Mouse (Mus musculus): ENCODE data around the gene Rpgr. TPM values are rescaled to one million over a fixed set of nuclear protein-coding genes. Genes with fewer than 3 reads are reported as not detected.

Rpgr gene
- polyA plus RNA-seq, 1 experiment from 2014 or later = 8.0 TPM

DNA sequence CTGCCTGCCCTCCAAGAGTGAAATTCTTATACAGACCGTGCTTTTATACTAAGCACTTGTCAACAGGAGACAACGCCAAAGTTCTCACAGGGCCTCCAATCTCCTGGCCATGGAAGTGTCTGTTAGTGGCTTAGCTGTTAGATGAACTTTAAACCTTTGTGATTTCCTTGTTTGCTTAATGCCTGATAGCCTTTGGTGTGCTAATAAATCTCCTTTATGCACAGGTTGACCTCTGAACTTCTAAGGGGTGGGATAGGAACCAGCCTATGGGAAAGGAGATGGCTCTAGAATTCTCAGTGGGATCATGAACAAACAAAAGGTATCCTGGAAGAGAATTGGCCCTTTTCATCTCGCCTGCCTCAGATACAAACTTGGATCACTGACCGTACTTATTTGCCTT lies 22.8 kb upstream of the Rpgr start:
- DNase-seq (ENCODE audit: low spot score) (no peak), ATAC-seq (no peak)
- Histone ChIP-seq H3K9ac (replicated peaks; ENCODE audit: low read depth) (no peak overlapping the region), H3K27me3 (replicated peaks; ENCODE audit: insufficient read depth, low read length) (no peaks in the 10 kb centered on the region), H3K27ac (ENCODE audit: low read length) (no peak overlapping the region), H3K9me3 (ENCODE audit: low read length) (no peaks in the 10 kb centered on the region), H3K4me3 (ENCODE audit: low read depth, low read length) (no peak overlapping the region), H3K36me3 (ENCODE audit: insufficient read depth, low read length) (no peaks in the 10 kb centered on the region), H3K4me1 (ENCODE audit: insufficient read depth, low read depth, low read length) (no peaks in the 10 kb centered on the region), H3K4me2 (replicated peaks; ENCODE audit: low read depth, low read length) (no peak overlapping the region)
- TF ChIP-seq CTCF (IDR thresholded peaks at IDR 0.05) (no peak), EP300 (IDR thresholded peaks at IDR 0.05) (no peak)
- 51% methylated on average over 4 of the region's 4 CpGs for WGBS

DNA sequence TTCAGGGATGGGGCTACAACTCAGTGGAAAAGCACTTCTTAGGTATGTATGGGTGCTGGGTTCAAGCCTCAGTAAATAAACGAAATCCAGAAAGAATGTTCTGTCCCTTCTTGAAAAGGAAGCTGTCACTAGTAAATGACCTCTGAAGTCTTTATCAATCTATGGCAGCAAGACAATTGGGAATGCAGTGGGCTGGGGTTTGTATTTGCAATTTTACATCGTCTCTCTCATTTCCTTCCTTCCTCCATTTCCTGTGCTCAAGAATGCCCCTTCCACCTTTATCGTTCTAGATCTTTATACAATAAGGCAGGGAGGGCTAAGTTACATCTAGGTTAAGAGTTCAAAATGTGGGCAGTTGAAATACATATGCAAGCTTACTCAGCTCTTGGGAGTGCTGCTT lies 17.9 kb upstream of the Rpgr start:
- H3K4me2 ChIP-seq (replicated peaks; ENCODE audit: low read depth, low read length) = no peak overlapping the region
- H3K4me3 ChIP-seq (ENCODE audit: low read depth, low read length) = no peak overlapping the region
- WGBS = 44% methylated on average over 3 of the region's 3 CpGs
- no peaks in the 10 kb centered on the region for H3K36me3 ChIP-seq (ENCODE audit: insufficient read depth, low read length)
- H3K4me1 ChIP-seq (ENCODE audit: insufficient read depth, low read depth, low read length) = no peaks in the 10 kb centered on the region
- no peaks in the 10 kb centered on the region for H3K9me3 ChIP-seq (ENCODE audit: low read length)
- no peak for TF ChIP-seq CTCF (IDR thresholded peaks at IDR 0.05)
- peak; percentile 99 for TF ChIP-seq EP300 (IDR thresholded peaks at IDR 0.05)
- H3K9ac ChIP-seq (replicated peaks; ENCODE audit: low read depth) = no peak overlapping the region
- H3K27ac ChIP-seq (ENCODE audit: low read length) = no peak overlapping the region
- H3K27me3 ChIP-seq (replicated peaks; ENCODE audit: insufficient read depth, low read length) = no peaks in the 10 kb centered on the region
- ATAC-seq = peak; percentile 49
- DNase-seq (ENCODE audit: low spot score) = peak; percentile 30

DNA sequence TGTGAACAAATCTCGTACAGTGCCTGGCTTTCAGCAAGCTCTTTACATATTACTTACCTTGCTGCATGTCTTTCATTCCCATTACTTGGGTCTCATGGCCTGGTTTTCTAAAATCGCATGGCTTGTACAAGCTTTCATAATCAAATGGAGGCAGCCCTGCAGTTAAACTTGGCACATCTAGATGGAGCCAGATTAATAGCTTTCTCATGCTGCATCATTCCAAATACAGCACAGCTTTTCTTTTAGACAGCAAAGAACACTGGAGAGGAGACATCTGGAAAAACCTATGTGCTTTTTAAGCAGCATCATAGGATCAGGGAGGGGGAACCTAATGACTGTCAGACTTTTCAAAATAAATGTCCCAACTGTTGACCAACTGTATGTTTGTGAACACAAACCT lies 16.3 kb upstream of the Rpgr start:
- no peaks in the 10 kb centered on the region for H3K4me1 ChIP-seq (ENCODE audit: insufficient read depth, low read depth, low read length)
- TF ChIP-seq CTCF (IDR thresholded peaks at IDR 0.05) = peak; percentile 50
- 0 out of 2 replicates have a peak, but pooled peaks have one; percentile 16 for TF ChIP-seq EP300 (IDR thresholded peaks at IDR 0.05)
- H3K36me3 ChIP-seq (ENCODE audit: insufficient read depth, low read length) = no peaks in the 10 kb centered on the region
- H3K9ac ChIP-seq (replicated peaks; ENCODE audit: low read depth) = no peak overlapping the region
- no peaks in the 10 kb centered on the region for H3K9me3 ChIP-seq (ENCODE audit: low read length)
- WGBS = 56% methylated on average over 2 of the region's 2 CpGs
- no peak overlapping the region for H3K4me2 ChIP-seq (replicated peaks; ENCODE audit: low read depth, low read length)
- ATAC-seq (no peak), DNase-seq (ENCODE audit: low spot score) (peak; percentile 33)
- H3K27me3 ChIP-seq (replicated peaks; ENCODE audit: insufficient read depth, low read length) = no peaks in the 10 kb centered on the region
- no peak overlapping the region for H3K4me3 ChIP-seq (ENCODE audit: low read depth, low read length)
- H3K27ac ChIP-seq (ENCODE audit: low read length) = no peak overlapping the region

DNA sequence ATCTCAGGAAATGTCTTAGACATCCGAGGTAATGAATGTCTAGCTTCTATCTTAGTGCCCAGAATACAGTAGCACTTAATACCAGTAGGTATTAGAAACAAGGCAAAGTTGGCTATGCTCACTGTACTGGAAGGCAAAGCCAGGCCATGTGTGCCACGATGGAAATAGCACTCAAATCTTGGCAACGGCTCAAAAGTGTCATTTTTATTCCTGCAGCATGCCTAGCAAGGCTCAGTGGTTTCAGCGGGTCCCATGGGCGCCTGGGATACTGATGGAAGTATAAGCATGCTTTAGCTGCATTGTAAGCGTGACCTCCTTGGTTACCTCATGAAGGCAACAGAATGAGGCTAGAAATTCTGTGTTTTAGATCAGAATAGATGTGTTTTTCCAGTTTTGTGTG lies 2.6 kb upstream of the Rpgr start:
- no peaks in the 10 kb centered on the region for H3K27me3 ChIP-seq (replicated peaks; ENCODE audit: insufficient read depth, low read length)
- H3K36me3 ChIP-seq (ENCODE audit: insufficient read depth, low read length) = no peaks in the 10 kb centered on the region
- ATAC-seq (no peak), DNase-seq (ENCODE audit: low spot score) (no peak)
- no peak overlapping the region for H3K27ac ChIP-seq (ENCODE audit: low read length)
- no peak for TF ChIP-seq EP300 (IDR thresholded peaks at IDR 0.05)
- TF ChIP-seq CTCF (IDR thresholded peaks at IDR 0.05) = no peak
- no peak overlapping the region for H3K9ac ChIP-seq (replicated peaks; ENCODE audit: low read depth)
- 55% methylated on average over 6 of the region's 6 CpGs for WGBS
- H3K4me3 ChIP-seq (ENCODE audit: low read depth, low read length) = no peak overlapping the region
- H3K4me2 ChIP-seq (replicated peaks; ENCODE audit: low read depth, low read length) = no peak overlapping the region
- H3K9me3 ChIP-seq (ENCODE audit: low read length) = no peaks in the 10 kb centered on the region
- H3K4me1 ChIP-seq (ENCODE audit: insufficient read depth, low read depth, low read length) = no peaks in the 10 kb centered on the region

DNA sequence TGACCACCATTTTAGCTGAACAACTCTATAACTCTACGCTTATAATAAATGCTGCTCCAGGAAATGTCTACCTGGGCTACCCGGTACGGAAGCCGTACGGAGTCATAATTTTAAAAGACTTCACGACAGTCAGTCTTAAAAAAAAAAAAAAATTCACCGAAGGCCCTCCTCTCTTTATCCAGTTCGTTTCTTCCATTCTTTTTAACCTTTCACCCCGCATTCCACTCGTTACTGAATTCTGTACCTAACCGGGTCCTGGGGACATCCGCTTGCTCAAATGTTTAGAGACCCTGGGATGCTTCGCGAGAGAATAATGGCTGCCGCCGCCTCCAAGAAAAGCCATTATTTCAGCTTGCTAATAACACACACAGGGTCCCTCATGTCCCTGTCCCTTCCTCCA lies 748 bp downstream of the Rpgr start:
- WGBS = 14% methylated on average over 16 of the region's 16 CpGs
- peak overlapping the region; percentile 68 for H3K9ac ChIP-seq (replicated peaks; ENCODE audit: low read depth)
- no peak for TF ChIP-seq EP300 (IDR thresholded peaks at IDR 0.05)
- H3K36me3 ChIP-seq (ENCODE audit: insufficient read depth, low read length) = no peaks in the 10 kb centered on the region
- H3K4me2 ChIP-seq (replicated peaks; ENCODE audit: low read depth, low read length) = peak overlapping the region; percentile 42
- H3K27me3 ChIP-seq (replicated peaks; ENCODE audit: insufficient read depth, low read length) = no peaks in the 10 kb centered on the region
- ATAC-seq = peak; percentile 10
- DNase-seq (ENCODE audit: low spot score) = peak; percentile 68
- H3K4me1 ChIP-seq (ENCODE audit: insufficient read depth, low read depth, low read length) = no peaks in the 10 kb centered on the region
- H3K27ac ChIP-seq (ENCODE audit: low read length) = peak overlapping the region; percentile 91
- peak overlapping the region; percentile 50 for H3K4me3 ChIP-seq (ENCODE audit: low read depth, low read length)
- H3K9me3 ChIP-seq (ENCODE audit: low read length) = no peaks in the 10 kb centered on the region

DNA sequence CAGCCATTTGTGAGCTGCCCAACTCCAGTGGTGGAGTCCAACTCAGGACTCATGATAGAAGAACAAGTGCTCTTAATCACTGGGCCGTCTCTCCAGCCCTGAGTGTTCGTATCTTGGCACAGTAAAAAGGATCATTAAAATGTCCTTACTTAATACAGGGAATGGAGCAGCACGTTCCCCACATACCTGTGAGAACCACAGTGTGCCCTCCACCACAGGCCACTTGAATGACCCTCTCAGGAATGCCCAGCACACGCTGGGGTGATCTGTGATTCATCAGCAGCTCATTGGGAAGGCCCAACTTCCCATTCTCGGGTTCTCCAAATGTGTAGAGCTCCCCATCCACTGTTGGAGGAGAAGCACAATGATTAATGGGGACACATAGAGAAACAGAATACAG lies 10.8 kb downstream of the Rpgr start:
- no peak for ATAC-seq
- WGBS = 71% methylated on average over 5 of the region's 5 CpGs

DNA sequence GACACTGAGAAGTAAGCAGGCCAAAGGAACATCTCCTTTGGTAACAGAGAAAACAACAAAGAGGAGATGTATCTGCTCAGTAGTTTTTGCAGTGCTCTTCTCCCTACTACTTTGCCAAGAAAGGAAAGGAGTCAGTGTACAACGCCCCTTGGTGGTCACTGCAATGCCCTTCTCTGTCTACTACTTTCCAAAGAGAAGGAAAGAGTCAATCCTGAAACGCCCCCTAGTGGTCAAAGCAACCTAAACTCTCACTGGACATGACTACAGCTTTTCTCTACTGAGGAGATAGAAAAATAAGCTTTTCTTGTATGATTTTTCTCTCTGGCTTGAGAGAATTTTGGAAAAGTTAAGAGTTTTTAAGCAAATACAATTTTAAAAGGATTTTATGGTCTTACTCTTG lies 15.4 kb downstream of the Rpgr start:
- DNase-seq (ENCODE audit: low spot score) = peak; percentile 61
- Histone ChIP-seq H3K4me2 (replicated peaks; ENCODE audit: low read depth, low read length) (no peak overlapping the region), H3K36me3 (ENCODE audit: insufficient read depth, low read length) (no peaks in the 10 kb centered on the region), H3K4me1 (ENCODE audit: insufficient read depth, low read depth, low read length) (no peaks in the 10 kb centered on the region), H3K9me3 (ENCODE audit: low read length) (no peaks in the 10 kb centered on the region), H3K9ac (replicated peaks; ENCODE audit: low read depth) (no peak overlapping the region), H3K27ac (ENCODE audit: low read length) (no peak overlapping the region), H3K4me3 (ENCODE audit: low read depth, low read length) (no peak overlapping the region), H3K27me3 (replicated peaks; ENCODE audit: insufficient read depth, low read length) (no peaks in the 10 kb centered on the region)
- no peak; the same call in 1 of the 2 replicates for ATAC-seq
- WGBS = 13% methylated on average over 2 of the region's 2 CpGs
- peak; percentile 71 for TF ChIP-seq CTCF (IDR thresholded peaks at IDR 0.05)
- TF ChIP-seq EP300 (IDR thresholded peaks at IDR 0.05) = no peak

More for the DNA sequence above, 10.8 kb downstream of the Rpgr start:
- no peaks in the 10 kb centered on the region for H3K9me3 ChIP-seq (ENCODE audit: low read length)
- no peaks in the 10 kb centered on the region for H3K4me1 ChIP-seq (ENCODE audit: insufficient read depth, low read depth, low read length)
- H3K4me2 ChIP-seq (replicated peaks; ENCODE audit: low read depth, low read length) = no peak overlapping the region
- no peak for DNase-seq (ENCODE audit: low spot score)
- H3K9ac ChIP-seq (replicated peaks; ENCODE audit: low read depth) = no peak overlapping the region
- no peaks in the 10 kb centered on the region for H3K36me3 ChIP-seq (ENCODE audit: insufficient read depth, low read length)
- TF ChIP-seq EP300 (IDR thresholded peaks at IDR 0.05) = no peak
- TF ChIP-seq CTCF (IDR thresholded peaks at IDR 0.05) = no peak
- no peaks in the 10 kb centered on the region for H3K27me3 ChIP-seq (replicated peaks; ENCODE audit: insufficient read depth, low read length)
- H3K4me3 ChIP-seq (ENCODE audit: low read depth, low read length) = no peak overlapping the region
- no peak overlapping the region for H3K27ac ChIP-seq (ENCODE audit: low read length)
